Mouse (Mus musculus) CD4-positive naive resting alpha-beta T cell, adult 76 days (primary cell): ENCODE data around the gene BB287469. TPM values are rescaled to one million over a fixed set of nuclear protein-coding genes. Genes with fewer than 3 reads are reported as not detected.

Experiments used
- total RNA-seq: library from RNA; stranded (reverse); gene quantifications from one replicate; pipeline ENCODE4 v1.2.4, GENCODE M21; 2023

Gene BB287469
- not detected for total RNA-seq

DNA sequence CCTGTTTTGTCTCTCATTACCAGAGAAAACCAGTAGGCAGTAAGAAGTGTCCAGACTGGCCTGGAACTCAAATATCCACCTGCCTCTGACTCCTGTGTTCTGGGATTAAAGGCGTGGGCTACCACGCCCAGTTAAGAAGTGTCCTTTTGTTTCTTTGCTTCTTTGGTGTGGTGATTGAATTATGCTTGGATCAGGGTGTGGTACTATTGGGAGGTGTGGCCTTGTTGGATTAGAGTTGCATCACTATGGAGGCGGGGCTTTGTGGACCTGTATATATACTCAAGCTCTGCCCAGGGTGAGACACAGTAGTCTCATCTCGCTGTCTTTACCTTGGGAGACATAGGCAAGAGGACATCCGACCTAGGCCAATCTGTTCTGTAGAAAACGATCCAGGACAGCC, at the start of gene BB287469:
Gene BB287469, plus strand, starts transcription at position 301 of the 400 bp plus-strand sequence.

DNA sequence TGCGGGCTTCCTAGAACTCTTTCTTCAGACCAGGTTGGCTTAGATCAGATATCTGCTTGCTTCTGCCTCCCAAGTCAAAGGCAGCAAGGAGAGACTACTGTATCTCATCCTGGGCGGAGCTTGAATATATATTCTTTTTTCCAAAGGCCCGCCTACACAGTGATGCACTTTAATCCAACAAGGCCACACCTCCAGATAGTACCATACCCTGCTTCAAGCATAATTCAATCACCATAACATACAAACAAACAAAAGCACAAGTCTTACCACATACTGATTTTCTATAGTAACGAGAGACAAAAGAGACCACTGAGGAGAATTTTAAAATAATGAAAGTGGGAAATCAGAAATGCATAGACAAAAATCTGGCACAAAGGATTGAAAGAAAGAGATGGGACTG, 40.7 kb upstream of the BB287469 start, which contains the start of gene Gm21319:
Gene Gm21319, minus strand, starts transcription at position 101 of the 400 bp plus-strand sequence.

DNA sequence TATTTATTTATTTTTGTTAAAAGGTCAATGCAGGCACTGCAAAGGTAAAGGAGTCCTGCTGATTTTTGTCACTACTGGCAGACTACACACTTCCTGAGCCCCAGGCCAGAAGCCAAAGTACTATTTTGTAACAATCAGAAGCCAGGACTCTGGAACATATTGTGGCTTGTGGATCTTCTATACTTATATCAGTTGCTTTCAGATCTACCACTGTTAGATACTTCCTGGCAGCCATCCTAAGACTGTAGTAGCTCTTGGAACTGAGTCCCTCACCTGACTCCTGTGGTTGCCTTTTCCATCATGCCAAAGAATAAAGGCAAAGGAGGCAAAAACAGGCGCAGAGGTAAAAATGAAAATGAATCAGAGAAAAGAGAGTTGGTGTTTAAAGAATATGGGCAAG, 21.2 kb upstream of the BB287469 start, which contains the start of gene Gm21936:
Gene Gm21936, plus strand, starts transcription at position 301 of the 400 bp plus-strand sequence.

DNA sequence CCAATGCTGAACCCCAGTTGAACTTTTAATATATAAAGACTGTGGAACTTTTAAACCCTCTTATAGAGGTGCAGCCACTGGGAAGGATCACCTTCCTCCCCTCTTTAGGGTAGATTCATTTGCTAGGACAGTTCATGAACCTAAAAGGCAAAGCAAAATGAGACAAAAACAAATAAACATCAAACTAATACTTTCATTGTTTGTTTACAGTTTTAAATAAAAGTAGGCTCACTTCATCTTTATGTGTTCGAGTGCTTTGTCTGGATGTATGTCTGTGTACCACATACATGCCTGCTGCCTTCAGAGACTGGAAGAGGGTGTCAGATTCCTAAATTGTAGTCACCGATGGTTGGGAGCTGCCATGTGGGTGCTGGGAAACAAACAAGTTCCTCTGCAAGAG, 25.9 kb downstream of the BB287469 start, which contains the start of gene Gm2001:
Gene Gm2001, minus strand, starts transcription at position 101 of the 400 bp plus-strand sequence.

Other genes starting within 250 kb of the BB287469 start
- gene Oog1, start 213.9 kb upstream of the BB287469 start, total RNA-seq, result not detected
- gene Gm4027, start 197.7 kb upstream of the BB287469 start, total RNA-seq, result not detected
- not detected for gene Gm16381, start 172.0 kb upstream of the BB287469 start, total RNA-seq
- not detected for gene Gm21319, start 40.8 kb upstream of the BB287469 start, total RNA-seq
- not detected for gene Gm21936, start 21.1 kb upstream of the BB287469 start, total RNA-seq
- gene Gm2001, start 25.8 kb downstream of the BB287469 start, total RNA-seq, result not detected
- not detected for gene Gm2016, start 57.5 kb downstream of the BB287469 start, total RNA-seq
- not detected for gene Gm2022, start 78.8 kb downstream of the BB287469 start, total RNA-seq
- gene Gm2035, start 103.3 kb downstream of the BB287469 start, total RNA-seq, result not detected
- not detected for gene Gm2042, start 137.5 kb downstream of the BB287469 start, total RNA-seq
- gene Gm2075, start 195.3 kb downstream of the BB287469 start, total RNA-seq, result not detected
- not detected for gene Gm6803, start 202.2 kb downstream of the BB287469 start, total RNA-seq
- not detected for gene Gm2056, start 210.4 kb downstream of the BB287469 start, total RNA-seq